Mouse (Mus musculus) megakaryocyte-erythroid progenitor cell, adult 5-6 weeks (primary cell): ENCODE results near the gene Zfhx2. TPM values are rescaled to one million over a fixed set of nuclear protein-coding genes. Genes with fewer than 3 reads are reported as not detected.
"Not testable (repeated sequence)": the region's sequence is repeated elsewhere in the genome, so short reads cannot be mapped to it uniquely, and the experiment has no call there.

Experiments used
- ATAC-seq: replicated peaks from 2 replicates; pipeline ENCODE4 v1.8.0; 2016; ENCODE audit warnings: mild to moderate bottlenecking, inconsistent platforms; ENCODE audit not compliant: severe bottlenecking, poor library complexity, low FRiP score, low TSS enrichment
- total RNA-seq, 2 experiments: library from RNA; stranded (forward) in 1 of 2; stranded (reverse) in 1 of 2; fragments of 200-1000, 215-1000 nt in 1 of 2; fragments of >200 nt in 1 of 2; fragmentation: Nextera tagmentation in 1 of 2; gene quantifications; 2 replicates each; pipeline ENCODE4 v1.2.3; 2014 to 2017

The Zfhx2 gene
- total RNA-seq, 2 experiments from 2014 or later, result 0.19 to 7.8 TPM

DNA sequence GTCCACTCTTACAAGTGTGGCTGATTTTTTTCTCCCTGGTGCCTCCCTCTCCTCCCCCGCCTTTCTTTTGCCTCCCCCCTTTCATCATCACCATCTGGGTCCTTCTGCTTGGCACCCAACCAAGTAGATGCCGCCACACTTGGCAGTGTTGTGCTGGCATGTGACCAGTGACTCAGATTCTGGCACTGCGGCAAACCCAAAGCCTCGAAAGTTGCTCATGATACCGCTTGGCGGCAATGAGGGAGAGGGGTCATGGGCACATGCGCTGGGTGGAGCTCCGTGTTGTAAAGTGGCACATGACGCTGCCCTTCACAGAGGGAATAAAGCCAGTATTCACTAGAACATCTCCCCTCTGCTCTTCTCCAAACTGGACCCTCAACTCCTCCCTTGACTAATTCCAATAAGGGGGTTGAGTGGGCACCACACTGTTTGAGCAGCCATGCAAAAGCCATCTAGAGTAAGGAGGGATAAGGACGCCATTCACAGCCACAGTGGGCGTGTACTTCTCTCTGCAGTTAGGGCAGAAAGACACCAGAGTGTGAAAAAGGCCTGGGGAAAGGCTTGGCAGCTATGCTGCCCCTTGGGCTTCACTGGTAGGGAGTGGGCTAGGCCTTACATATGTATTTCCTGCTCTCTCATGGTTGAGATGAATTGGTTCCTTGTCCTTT is 36.8 kb downstream of the Zfhx2 start:
- peak; percentile 83 for ATAC-seq

DNA sequence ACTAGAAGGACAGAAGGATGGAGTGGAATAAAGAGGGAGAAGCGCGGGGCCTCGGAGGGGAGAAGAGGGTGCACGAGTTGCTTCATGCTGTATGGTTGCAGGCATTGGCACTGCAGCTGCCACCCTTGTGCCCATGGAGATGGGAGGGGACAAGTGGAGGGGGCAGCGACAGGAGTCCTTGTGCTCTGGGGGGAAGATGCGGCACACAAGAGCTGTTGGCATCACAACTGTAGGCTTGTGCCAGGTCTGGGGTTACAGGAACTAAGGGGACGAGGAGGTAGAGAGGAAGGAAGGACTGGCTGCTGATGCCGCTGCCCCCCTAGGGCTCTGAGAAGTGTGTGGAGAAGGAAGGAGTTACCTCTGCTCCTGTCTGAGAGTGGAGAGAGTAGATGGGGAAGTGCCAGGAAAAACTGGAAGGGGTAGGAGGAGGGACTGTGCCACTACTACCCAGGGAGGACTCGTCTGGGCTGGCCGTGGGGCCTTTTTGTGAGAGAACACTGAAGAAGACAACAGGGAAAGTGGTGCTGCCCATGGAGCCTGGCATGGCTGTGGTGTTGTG is 37.9 kb downstream of the Zfhx2 start:
- no peak for ATAC-seq

DNA sequence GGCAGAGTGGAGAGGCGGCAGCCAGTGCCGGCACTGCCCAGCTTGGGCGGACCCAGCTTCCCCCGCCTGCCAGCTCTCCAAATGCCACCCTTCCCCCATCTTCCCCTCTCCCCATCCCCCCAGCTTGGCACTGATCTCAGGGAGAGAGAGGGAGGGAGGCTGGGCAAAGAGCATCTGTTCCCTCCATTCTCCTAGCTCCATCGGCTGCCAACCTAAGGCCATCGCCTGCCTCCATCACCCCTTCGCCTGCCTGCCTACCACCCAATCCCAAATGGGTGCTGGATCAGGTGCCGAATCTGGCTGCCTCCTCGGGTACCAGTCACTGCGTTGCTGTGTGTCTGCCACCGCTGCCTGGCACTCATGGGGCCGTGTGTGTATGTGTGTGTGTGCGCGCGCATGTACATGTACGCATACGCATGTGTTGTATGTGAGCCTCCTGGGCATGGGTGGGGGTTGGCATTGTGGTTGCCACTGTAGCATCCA is 38.4 kb downstream of the Zfhx2 start:
- no peak for ATAC-seq

DNA sequence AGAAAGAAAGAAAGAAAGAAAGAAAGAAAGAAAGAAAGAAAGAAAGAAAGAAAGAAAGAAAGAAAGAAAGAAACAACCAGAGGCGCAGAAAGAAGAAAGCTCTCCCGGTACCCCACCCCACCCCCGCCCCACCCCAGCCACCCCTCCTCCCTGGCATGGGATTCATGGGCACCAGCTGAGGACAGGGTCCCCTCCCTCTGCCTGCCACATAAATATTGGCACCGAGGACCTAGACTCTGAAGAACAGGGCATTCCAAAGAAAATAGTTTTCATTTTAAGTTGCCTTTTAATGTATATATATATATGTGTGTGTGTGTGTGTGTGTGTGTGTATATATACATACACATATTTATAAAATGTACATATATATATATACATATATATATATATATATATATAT is 39.1 kb downstream of the Zfhx2 start:
- no peak for ATAC-seq

- ATAC-seq, result no peak
Observed at GRCm38 (mm10) chr14:55052496-55052895, 39.6 kb downstream of the Zfhx2 start.

DNA sequence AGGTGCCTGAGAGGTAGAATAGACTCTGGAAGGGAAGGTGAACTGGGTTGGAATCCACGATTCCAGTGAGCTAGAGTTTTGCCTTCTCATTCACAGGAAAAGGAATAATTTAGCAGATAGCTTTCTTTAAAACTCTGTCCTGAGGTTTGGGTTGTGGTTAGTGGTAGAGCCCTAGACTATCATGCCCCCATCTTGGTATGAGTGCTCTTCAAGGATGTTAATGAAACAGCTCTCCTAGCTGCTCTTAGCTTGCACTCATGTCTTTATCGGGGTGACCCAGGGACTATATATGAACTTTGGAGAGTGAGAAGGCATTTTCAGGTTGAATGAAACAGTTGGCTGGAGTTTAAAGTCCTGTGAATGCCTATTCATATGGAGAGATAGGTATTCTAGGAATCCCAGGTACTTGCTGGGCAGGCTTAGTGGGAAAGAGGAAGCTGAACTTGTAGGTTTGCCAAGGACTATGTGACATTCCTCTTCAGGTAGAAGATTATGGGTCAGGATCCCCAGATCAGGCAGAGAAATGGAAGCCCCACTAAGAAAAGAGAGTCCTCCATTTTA is 44.1 kb downstream of the Zfhx2 start:
- no peak for ATAC-seq

- ATAC-seq, result not testable (repeated sequence)
Observed at GRCm38 (mm10) chr14:55043694-55044093, 48.4 kb downstream of the Zfhx2 start.

DNA sequence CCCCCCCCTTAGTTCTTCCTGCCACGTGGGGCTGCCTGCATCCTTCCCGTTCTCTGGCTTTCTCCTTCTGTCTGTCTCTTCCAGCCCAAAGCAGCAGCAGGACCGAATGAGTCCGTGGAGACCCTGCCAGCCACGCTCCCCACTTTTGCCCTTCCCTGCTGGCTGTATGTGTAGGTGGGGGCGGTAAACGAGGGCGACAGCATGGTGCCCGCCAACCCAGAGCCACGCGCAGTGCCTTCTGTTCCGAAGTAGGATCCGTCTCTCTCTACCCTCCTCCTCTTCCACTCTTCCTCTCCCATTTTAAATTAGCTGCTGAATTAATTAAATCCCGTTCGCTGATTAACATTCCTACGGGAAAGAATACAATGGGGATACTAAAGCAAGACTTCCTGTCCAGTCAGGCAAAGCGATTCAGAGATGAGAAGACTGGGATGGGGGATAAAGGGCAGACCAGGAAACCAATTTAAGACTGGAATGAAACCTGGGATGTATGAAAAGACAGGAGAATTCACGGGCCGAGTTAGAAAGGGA is 59.4 kb downstream of the Zfhx2 start:
- ATAC-seq, result no peak

DNA sequence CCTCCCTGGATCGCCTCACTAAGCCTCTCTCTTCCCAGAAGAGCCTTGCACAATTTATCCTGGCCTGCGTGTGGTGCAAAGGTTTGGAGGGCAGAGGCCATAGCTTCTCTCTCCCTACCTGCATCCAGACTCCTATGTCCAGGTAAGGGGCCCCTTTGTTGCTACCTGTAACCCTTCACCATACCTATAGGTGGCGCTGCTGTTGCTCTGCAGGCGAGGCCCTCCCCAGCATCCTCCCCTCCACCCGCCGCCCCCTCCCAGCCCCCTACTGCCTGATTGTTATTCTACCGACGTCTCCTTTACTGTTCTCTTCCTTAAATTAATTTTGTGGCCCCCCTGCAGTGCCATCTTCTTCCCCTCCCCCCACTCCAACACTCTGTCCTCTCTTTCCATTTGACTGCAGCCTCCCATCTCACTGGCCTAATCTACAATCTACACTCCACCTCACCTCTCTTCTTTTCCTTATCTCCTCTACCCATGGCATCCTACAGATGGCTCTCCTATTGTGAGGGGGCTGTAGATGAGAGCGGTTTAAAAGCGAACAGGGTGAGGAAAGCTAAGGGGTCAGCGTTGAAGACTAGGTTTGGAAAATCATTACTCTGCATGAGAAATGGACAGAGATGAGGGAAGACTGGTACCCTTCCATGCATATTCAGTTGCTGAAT is 63.0 kb downstream of the Zfhx2 start:
- 0 out of 2 replicates have a peak, but pooled peaks have one; percentile 56 for ATAC-seq

DNA sequence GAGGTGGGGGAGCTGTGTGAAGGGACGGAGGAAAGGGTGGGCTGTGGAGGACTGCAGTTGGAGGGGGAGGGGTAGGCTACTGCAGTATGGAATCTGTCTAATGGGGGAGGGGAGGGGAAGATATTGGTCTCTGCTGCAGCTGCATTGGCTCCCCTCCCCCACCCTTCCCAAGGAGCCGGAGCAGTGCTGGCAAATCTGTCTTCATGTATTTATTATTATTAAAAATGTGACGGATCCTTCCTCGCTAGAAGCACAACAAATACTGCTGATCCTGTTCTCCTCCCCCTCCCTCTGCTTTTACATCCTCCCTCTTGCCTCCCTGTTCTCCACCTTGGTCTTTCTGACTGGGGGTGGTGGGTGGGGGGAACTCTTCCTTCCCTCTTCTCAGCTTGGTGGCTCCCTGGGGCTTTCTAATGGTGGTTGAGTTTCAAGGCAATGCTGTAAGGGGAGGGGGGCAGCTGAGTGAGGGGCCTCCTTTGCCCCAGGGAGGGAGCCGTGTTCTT is 63.7 kb downstream of the Zfhx2 start:
- ATAC-seq, result no peak

DNA sequence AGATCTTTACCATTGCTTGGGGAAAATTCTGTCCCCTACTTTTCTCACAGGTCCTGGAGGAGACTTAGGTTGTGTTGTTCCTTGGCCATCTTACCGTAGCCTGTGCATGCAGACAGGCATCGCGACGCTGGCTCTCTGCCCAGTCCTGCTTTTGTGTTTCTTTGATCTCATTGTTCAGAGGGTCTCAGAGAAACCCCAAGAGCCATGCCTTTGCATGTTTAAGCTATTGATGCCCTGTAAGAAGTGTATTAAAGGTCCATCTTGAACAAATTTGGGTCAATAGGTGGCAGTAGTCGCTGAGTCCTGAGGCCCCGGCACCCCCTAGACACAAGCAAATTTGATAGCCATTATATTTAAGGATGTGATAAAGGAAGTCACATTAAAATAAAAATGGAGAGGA is 64.5 kb downstream of the Zfhx2 start:
- ATAC-seq, result no peak

DNA sequence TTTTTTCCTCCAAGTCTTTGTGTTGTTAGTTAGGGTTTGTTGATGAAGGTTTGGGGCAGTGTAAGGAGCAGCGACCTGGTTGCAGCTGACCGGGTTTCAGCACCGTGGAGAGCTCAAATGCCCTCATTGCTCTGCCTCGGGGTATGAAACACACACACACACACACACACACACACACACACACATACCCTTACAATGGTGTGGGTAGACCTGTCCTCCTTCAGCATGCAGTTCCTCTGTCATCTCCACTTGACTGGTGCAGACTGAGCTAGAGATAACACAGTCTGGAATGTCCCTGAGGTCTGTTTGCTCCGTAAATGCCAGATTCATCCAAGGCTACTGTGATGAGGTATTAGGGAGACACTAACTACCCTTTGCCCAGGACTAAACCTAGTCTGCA is 64.9 kb downstream of the Zfhx2 start:
- ATAC-seq, result no peak

GRCm38 (mm10) chr14:55025527-55025926 is 66.6 kb downstream of the Zfhx2 start:
- no peak for ATAC-seq

DNA sequence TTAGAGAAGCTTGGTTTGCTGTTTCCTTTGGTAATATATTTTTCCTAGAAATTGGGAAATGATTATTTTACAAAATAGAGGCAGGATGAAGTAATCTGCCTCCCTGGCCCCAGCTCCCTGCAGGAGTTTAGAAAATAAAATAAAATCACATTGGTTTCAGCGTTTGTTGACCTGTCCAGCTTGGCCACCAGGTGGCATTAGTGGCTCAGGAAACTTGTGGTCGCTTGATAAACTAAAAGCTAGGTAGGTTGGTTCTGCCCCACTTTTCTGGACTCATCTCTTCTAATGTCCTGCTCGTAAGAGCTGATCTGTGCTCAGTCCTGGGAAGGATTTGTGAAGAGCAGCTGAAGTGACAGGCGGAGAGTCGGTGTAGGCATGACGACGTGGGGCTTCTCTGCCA is 67.9 kb downstream of the Zfhx2 start:
- ATAC-seq, result 0 out of 2 replicates have a peak, but pooled peaks have one; percentile 45

GRCm38 (mm10) chr14:55023011-55023410 is 69.1 kb downstream of the Zfhx2 start:
- ATAC-seq, result no peak

DNA sequence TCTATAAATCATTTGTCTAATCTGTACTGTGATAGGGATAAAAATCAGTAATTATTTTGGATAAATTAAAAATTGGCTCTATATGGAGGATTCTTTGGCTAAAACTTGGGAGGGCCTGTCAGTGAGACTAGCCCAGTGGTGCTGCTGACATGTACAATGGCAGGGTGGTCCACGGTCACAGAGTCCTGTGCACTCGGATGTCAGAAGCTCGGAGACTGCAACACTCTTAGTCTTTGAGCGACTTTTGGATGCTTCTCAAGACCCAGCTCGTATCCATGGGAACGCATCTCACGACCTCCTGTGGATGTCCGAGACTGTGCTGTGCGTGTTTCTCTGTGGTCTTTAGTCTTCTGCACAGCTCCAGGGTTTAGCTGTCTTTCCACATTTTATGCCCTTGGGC is 71.7 kb downstream of the Zfhx2 start:
- no peak for ATAC-seq

GRCm38 (mm10) chr14:55016876-55017275 is 75.2 kb downstream of the Zfhx2 start:
- ATAC-seq, result no peak

DNA sequence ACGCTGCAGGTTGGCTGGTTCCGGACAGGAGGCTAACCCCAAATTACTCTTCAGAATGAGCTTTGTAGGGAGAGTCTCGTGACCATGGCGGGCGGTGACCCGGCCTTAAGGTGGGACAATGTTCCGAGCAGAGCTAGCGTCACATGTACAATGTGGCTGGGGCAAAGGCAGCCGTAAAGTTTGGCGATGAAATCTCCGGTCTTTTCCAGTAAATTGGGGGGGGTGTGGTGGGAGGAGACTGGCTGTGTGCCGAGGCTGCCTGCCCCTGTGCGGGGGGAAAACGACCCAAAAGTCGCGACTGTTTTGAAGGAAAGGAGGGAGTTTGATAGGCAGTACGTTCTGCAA is 76.4 kb downstream of the Zfhx2 start:
- peak; percentile 34; the same call in 1 of the 2 replicates for ATAC-seq

- ATAC-seq, result peak; percentile 92
Observed at GRCm38 (mm10) chr14:55014991-55015766, 76.9 kb downstream of the Zfhx2 start, which contains the start of gene Ngdn. Ngdn (plus strand) TSS chr14:55015454.
